Mouse (Mus musculus) heart, postnatal 0 days (tissue): Measurements from ENCODE around the gene Tmem191c. TPM values are rescaled to one million over a fixed set of nuclear protein-coding genes. Genes with fewer than 3 reads are reported as not detected.
A peak's percentile ranks its signal among the peaks of the same experiment; 100 is the strongest.

Experiments
- ATAC-seq: fragments of 200-750 bp; cut with Nextera tagmentation; 2 replicates; pipeline ENCODE4 v1.8.0; 2017; ENCODE audit warnings: low read depth, moderate number of reproducible peaks, moderate library complexity; ENCODE audit not compliant: insufficient read depth
- DNase-seq: peaks from one replicate; pipeline ENCODE4 v3.0.0-alpha.2; 2016; ENCODE audit warnings: low spot score
- H3K27ac ChIP-seq: fragments of 300-500 bp; sonication (generic); 2 replicates; pipeline ENCODE4 v1.5.1; 2014; ENCODE audit warnings: low read depth, mild to moderate bottlenecking
- H3K27me3 ChIP-seq: fragments of 300-500 bp; sonication (generic); 2 replicates; pipeline ENCODE4 v1.6.1; 2014; ENCODE audit warnings: low read length, mixed read lengths; ENCODE audit not compliant: control insufficient read depth, insufficient read depth
- H3K36me3 ChIP-seq: fragments of 300-500 bp; sonication (generic); replicated peaks from 2 replicates; pipeline ENCODE4 v1.6.1; 2014; ENCODE audit warnings: low read length, mixed read lengths; ENCODE audit not compliant: control insufficient read depth, insufficient read depth
- H3K4me1 ChIP-seq: fragments of 300-500 bp; sonication (generic); 2 replicates; pipeline ENCODE4 v1.6.1; 2014; ENCODE audit warnings: antibody characterized with exemption; ENCODE audit not compliant: control insufficient read depth, insufficient read depth
- H3K4me2 ChIP-seq: fragments of 300-500 bp; sonication (generic); 2 replicates; pipeline ENCODE4 v1.6.1; 2014; ENCODE audit warnings: low read depth, mild to moderate bottlenecking, low read length, moderate library complexity
- H3K4me3 ChIP-seq: fragments of 300-500 bp; sonication (generic); 2 replicates; pipeline ENCODE4 v1.5.1; 2014; ENCODE audit warnings: low read depth, low read length
- H3K9ac ChIP-seq: fragments of 300-500 bp; sonication (generic); replicated peaks from 2 replicates; pipeline ENCODE4 v1.6.1; 2014; ENCODE audit warnings: low read depth, low read length, mixed read lengths
- H3K9me3 ChIP-seq: fragments of 300-500 bp; sonication (generic); replicated peaks from 2 replicates; pipeline ENCODE4 v1.6.1; 2016; ENCODE audit warnings: low read length; ENCODE audit not compliant: control insufficient read depth
- CTCF ChIP-seq: IDR thresholded peaks from 2 replicates; pipeline ENCODE4 v1.5.1; 2016; ENCODE audit warnings: antibody characterized with exemption, control low read depth, low read depth
- EP300 ChIP-seq: IDR thresholded peaks from 2 replicates; pipeline ENCODE4 v1.6.1; 2016; ENCODE audit warnings: antibody characterized with exemption, low read depth
- WGBS: fragments of 180-500 bp; shearing (Covaris S2); extraction: QIAGEN DNeasy Blood & Tissue Kit; methylation state at CpG from one replicate; pipeline ENCODE4 v1.1.7; 2014; 5-methylcytosine and 5-hydroxymethylcytosine counted together
- polyA plus RNA-seq: library from polyadenylated mRNA; unstranded; fragments of >200 nt; fragmentation: Nextera tagmentation; extraction: Ambion mirVana; gene quantifications from 2 replicates; pipeline ENCODE4 v1.2.1, GENCODE M21; 2015
- total RNA-seq: library from RNA; depleted of rRNA; stranded (reverse); fragments of >200 nt; gene quantifications from 2 replicates; pipeline ENCODE4 v1.2.3, GENCODE M21; 2014; ENCODE audit warnings: low replicate concordance

Gene Tmem191c
- total and polyA plus RNA-seq, 2 experiments from 2014 or later, result 8.0 to 10.8 TPM

GRCm38 (mm10) chr16:17247727-17248126 lies 28.1 kb upstream of the Tmem191c start:
- 27% methylated on average over 4 of the region's 4 CpGs for WGBS
- no peak overlapping the region for H3K9ac ChIP-seq
- peak overlapping the region; percentile 80 for H3K27ac ChIP-seq
- no peaks in the 10 kb centered on the region for H3K36me3 ChIP-seq
- H3K9me3 ChIP-seq, result no peaks in the 10 kb centered on the region
- no peak overlapping the region for H3K4me2 ChIP-seq
- TF ChIP-seq CTCF (no peak), EP300 (no peak)
- H3K4me3 ChIP-seq, result no peak overlapping the region
- H3K27me3 ChIP-seq, result no peaks in the 10 kb centered on the region
- peak; percentile 81 for DNase-seq
- peaks cover 70% of the 10 kb centered on the region for H3K4me1 ChIP-seq
- peak; percentile 82 for ATAC-seq

GRCm38 (mm10) chr16:17249135-17249534 lies 26.7 kb upstream of the Tmem191c start:
- no peak overlapping the region for H3K4me2 ChIP-seq
- no peak overlapping the region for H3K4me3 ChIP-seq
- H3K9ac ChIP-seq, result no peak overlapping the region
- H3K27me3 ChIP-seq, result no peaks in the 10 kb centered on the region
- H3K9me3 ChIP-seq, result no peaks in the 10 kb centered on the region
- peaks cover 75% of the 10 kb centered on the region for H3K4me1 ChIP-seq
- ATAC-seq (no peak), DNase-seq (no peak)
- H3K36me3 ChIP-seq, result no peaks in the 10 kb centered on the region
- no peak for TF ChIP-seq EP300
- TF ChIP-seq CTCF, result no peak
- no peak overlapping the region for H3K27ac ChIP-seq
- WGBS, result 26% methylated on average over 6 of the region's 6 CpGs

DNA sequence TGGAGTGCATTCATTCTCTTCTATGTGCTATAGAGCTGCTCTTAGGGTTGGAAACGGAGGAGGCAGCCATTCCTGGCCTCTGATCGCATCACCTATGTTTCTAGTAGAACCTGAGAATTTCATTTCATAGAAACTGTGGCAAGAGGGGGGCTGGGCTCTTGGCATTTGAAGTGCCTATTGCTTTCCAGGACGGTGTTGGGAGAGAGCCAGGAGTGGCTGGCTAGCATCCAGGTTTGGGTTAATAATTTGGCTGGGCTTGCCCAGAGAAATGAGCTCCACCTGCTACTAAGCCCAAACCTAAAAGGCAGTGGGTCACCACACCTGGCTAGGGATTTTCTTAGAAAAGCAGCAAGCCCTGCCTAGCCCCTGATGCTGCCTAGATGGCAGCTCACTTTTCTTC lies 24.3 kb upstream of the Tmem191c start:
- no peaks in the 10 kb centered on the region for H3K27me3 ChIP-seq
- H3K9ac ChIP-seq, result no peak overlapping the region
- H3K4me2 ChIP-seq, result no peak overlapping the region
- no peak overlapping the region for H3K27ac ChIP-seq
- no peak overlapping the region for H3K4me3 ChIP-seq
- no peak for TF ChIP-seq EP300
- TF ChIP-seq CTCF, result no peak
- ATAC-seq (no peak), DNase-seq (peak; percentile 43)
- peaks cover 8% of the 10 kb centered on the region; the same call in 1 of the 2 replicates for H3K36me3 ChIP-seq
- H3K9me3 ChIP-seq, result no peaks in the 10 kb centered on the region
- H3K4me1 ChIP-seq, result peaks cover 72% of the 10 kb centered on the region
- 17% methylated on average over 3 of the region's 3 CpGs for WGBS

- WGBS, result 67% methylated on average over 3 of the region's 3 CpGs
- Histone ChIP-seq H3K27me3 (no peaks in the 10 kb centered on the region), H3K4me3 (no peak overlapping the region), H3K36me3 (peaks cover 8% of the 10 kb centered on the region; the same call in 1 of the 2 replicates), H3K4me2 (no peak overlapping the region), H3K27ac (no peak overlapping the region), H3K9me3 (no peaks in the 10 kb centered on the region), H3K9ac (no peak overlapping the region), H3K4me1 (peaks cover 68% of the 10 kb centered on the region)
- no peak for TF ChIP-seq EP300
- TF ChIP-seq CTCF, result no peak
- no peak for ATAC-seq
- no peak for DNase-seq
Measured at GRCm38 (mm10) chr16:17252086-17252726, 23.7 kb upstream of the Tmem191c start.

- H3K4me2 ChIP-seq, result no peak overlapping the region
- H3K9me3 ChIP-seq, result no peaks in the 10 kb centered on the region
- H3K4me1 ChIP-seq, result peaks cover 65% of the 10 kb centered on the region
- DNase-seq, result no peak
- 57% methylated on average over 7 of the region's 7 CpGs for WGBS
- ATAC-seq, result no peak
- no peak overlapping the region for H3K4me3 ChIP-seq
- H3K9ac ChIP-seq, result no peak overlapping the region
- H3K27ac ChIP-seq, result no peak overlapping the region
- peaks cover 11% of the 10 kb centered on the region for H3K36me3 ChIP-seq
- H3K27me3 ChIP-seq, result no peaks in the 10 kb centered on the region
- no peak for TF ChIP-seq EP300
Measured at GRCm38 (mm10) chr16:17252841-17253240, 23.0 kb upstream of the Tmem191c start.
